Mouse (Mus musculus): ENCODE data around the gene Rem1.

- TF ChIP-seq POLR2A (IDR thresholded peaks at IDR 0.05; ENCODE audit: borderline replicate concordance, low read depth, low read length) (no peak), CTCF (IDR thresholded peaks at IDR 0.05; ENCODE audit: low read depth, low read length) (peak; percentile 42; the same call in 1 of the 2 replicates)
These were observed 25.3 kb upstream of the Rem1 start for GRCm38 (mm10) chr2:152601275-152601960.
